Mouse (Mus musculus): Measurements from ENCODE around the gene Atp2c1.

Atp2c1 gene

GRCm38 (mm10) chr9:105366199-105366598 lies 160.9 kb downstream of the Atp2c1 start:
- DNase-seq (ENCODE audit: low read depth, low spot score), result no peak

DNA sequence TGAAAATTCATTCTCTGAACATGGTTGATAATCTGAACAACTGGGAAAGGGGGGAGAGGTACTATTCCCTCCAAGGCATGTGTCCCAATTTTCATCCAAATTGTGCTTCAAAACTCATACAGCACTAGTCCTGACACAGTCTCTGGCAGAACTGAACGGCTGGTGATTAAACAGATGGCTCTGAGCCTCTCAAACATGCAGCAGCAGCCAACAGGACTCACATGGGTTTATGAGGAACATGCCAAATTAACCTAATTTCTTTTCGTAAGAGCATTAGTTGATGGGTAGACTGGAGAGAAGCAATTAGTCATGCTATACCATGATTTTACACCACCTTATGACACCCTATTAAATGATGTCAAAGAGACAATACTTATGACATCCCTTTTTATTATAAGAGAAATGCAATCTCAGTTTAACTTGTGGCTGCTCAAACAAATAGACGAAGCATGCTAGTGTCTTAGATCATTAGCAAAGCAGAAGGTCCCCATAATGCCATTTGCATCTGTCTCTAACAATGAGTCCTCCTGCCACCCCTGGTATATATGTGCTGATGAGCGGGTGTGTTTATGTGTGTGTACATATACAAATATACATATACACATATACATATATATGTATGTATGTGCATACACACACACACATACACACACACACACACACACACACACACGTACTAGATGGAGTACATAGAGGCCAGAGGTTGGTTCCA lies 163.4 kb downstream of the Atp2c1 start:
- no peak for DNase-seq (ENCODE audit: low read depth, low spot score)

GRCm38 (mm10) chr9:105362181-105362580 lies 164.9 kb downstream of the Atp2c1 start:
- no peak for DNase-seq (ENCODE audit: low read depth, low spot score)

All from retina, postnatal 7 days (tissue).